Mouse (Mus musculus) cerebellum, adult 18-20 months (tissue): ENCODE measurements around the gene Letmd1.
"Not testable (repeated sequence)": the region's sequence is repeated elsewhere in the genome, so short reads cannot be mapped to it uniquely, and the experiment has no call there.

Experiments used
- DNase-seq, 2 experiments: peaks; one replicate each; pipeline ENCODE4 v3.0.0; 2021

Letmd1 gene

DNA sequence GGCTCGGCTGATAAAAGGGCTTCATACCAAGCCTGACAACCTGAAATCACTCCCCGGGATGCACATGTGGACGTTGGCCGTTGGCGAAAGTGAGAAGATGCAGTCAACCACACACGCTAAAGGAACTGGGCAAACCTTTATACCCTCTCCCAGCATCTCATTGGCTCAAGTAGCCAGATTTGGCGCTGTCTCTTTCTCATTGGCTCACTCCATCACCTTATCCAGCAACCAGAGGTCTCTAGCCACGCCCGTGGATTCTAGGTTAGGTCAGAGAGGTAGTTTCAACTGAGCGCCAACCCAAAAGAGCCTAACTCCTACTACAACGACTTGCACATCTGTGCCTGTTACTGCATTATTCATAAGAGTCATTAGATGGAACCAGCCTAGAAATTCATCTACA lies 16.3 kb upstream of the Letmd1 start:
- no peak for DNase-seq

DNA sequence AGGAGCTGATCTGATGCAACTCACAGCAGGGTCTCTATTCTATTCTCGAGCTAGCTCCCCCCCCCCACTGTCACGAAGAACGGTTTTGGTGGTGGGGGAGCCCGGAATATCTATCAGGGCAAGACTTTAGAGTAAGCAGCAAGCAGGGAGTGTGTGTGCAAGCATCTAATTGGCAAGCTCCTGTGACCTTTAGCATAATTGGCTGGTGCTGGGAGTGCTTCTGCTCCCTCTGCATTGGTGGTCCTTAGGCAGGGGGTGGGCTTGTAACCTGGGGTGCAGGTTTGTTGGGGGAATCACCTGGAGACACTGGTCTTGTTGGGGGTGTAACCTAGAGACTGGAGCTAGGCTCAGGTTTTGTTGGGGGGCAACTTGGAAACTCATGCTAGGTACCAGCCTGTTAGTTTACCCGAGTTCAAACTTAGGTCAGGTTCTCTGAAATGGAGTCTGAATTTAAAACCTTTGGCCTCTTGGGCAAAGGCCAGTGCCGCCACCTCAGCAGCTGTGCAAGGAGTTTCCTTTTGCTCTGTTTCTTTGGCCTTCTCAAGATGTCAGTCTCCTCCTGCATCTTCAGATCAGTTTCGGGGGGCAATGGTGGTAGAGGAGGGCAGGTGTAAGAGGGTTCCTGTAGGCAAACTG lies 12.3 kb upstream of the Letmd1 start:
- no peak for DNase-seq

DNA sequence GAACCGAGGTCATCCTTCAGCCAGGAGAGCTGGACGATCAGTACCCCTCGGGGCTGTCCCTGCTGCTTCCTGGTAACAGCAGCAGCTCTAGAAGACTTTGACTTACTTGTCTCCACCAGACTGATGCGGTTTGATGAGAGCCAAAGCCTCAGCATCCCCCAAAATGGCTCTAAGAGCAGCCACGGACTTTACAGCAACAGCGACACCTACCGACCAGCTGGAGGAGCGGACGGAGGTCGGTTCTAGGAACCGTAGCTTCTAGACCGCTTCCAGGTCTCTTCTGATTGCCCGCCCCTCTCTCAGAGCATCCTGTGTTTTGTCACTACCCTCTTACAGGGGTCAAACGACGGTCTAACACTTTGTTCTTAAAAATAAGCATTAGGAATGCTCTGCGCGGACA lies 11.5 kb upstream of the Letmd1 start:
- peak; percentile 72 to 83 for DNase-seq

DNA sequence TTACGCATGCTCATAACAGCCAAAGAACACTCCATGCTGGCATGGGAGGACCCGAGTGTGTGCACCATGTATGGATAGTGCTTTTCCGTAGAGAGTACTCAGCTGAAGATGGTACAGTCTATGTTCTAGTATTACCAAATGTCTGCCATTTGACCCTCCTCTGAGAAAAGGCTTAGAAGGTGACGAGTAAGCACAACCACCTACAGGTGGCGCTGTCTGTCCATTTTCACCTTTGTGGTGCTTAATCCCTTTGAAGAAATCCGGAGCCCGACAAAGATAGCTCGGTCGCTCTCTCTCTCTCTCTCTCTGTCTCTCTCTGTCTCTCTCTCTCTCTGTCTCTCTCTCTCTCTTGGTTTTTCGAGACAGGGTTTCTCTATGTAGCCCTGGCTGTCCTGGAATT lies 10.8 kb upstream of the Letmd1 start:
- DNase-seq, result peak; percentile 63 to 71

DNA sequence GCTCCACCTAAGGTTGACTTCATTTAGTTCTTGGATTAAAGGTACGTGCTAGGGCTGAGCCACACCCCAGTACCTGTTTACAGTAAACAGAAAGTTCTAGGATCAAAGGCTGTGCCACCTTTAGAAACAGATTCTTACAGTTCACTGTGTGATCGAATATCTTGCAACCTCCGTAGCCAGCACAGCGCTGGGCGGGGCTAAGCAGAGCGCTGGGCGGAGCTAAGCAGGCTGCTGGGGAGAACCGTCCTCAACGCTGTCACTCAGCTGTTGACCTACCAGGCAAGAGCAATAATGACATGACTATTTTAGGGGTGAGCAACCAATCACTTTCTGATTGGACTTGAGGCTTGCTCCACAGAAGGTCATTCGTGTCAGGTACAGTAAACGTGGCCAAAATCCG lies 7.9 kb upstream of the Letmd1 start:
- no peak for DNase-seq

DNA sequence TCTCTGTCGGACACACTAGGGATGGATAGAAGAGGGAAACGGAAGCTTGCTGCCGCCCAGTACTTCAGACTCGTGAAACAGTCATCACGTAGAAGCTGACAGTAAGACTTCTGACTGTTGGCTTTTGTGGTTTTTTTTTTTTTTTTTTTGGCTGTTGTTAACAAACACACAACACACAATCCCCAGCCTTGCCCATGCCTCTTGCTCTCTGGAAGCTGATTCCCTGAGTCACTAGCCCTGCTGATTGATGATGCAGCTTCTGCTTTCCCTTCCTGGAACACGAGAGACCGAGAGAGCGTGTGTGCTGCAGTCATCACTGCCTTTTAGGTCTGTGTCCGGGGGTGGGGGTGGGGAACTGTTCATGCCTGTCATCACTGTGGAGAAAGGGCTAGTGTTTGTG lies 7.2 kb upstream of the Letmd1 start:
- DNase-seq, result no peak

DNA sequence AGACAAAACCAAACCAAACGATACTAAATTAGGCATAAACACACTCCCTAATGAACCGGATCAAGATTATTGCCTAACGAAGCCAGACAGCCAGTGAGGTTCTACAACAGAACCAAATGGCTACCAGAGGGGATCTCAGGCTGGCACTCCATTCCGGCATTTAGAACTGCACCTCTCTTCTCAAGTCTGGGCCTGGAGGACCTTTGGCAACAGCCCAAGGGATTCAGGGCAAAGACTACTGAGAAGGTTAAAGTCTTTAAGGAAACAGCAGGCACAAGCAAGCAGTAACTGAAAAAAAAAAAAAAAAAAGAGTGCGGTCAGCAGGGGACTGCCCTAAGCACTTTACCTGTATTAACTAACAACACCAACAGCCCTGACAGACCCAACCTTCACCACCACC lies 6.7 kb upstream of the Letmd1 start:
- no peak for DNase-seq

DNA sequence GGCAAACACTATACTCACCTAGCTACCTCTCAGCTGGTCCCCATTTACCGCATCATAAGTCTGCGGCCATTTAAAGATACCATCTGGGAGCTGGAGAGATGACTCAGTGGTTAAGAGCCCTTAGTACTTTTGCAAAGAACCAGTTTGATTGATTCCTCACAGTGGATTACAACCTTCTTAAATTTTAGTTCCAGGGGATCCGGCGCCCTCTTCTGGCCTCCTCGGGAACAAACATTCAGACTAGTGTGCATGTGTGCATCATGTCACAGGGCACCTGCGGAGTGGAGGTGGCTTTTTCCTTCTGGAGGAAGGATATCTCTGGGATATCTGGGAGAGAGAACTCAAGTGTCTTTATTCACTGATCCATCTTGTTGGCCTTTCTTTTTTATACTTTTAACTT lies 5.1 kb upstream of the Letmd1 start:
- DNase-seq, result peak; percentile 64 to 70

DNA sequence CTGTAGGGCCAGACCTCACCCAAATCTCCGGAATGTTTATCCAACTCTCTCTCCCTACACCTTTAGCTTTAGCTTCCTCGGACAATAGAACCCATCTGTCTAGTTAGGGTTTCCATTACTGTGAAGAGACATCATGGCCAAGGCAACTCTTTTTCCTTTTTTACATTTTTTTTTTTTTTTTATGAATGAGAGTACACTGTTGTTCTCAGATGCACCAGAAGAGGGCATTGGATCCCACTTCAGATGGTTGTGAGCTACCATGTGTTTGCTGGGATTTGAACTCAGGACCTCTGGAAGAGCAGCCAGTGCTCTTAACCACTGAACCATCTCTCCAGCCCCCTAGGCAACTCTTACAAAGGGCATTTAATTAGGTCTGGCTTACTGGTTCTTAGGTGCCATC lies 3.4 kb upstream of the Letmd1 start:
- no peak for DNase-seq

DNA sequence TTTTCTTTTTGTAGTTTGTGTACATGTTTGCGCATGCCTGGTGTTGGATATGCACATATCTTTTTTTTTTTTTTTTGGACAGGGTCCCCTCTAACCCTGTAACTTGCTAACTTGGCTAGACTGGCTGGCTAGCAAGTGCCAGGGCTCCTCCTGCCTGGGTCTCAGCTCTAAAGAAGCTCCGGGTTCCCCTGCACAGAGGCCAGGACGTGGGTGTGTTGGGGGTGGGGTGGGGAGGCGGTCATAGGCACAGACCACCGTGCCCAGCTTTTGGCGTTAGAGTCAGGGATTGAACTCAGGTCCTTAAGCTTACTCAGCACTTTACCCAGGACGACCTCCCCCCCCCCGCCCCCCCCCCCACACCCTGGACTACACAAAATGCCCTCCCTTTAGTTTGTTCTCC lies 1.1 kb upstream of the Letmd1 start:
- DNase-seq, result no peak

DNA sequence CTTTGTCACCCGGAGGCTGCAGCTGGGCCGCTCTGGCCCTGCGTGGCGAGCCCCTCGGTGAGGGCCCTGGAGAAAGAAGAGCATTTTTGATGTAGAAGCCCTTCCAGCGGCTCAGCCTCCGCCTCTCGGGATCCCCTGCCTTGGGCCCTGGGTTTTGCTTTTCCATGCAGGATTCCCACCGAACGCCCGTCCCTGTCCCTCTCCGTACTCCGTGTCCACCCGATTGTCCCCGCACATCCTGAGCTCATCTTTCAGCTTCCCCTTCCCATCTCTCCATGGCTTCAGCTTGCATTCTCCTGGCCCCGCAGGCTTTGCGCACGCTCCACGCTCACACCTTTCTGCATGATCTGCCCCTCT lies 344 bp downstream of the Letmd1 start:
- no peak for DNase-seq

DNA sequence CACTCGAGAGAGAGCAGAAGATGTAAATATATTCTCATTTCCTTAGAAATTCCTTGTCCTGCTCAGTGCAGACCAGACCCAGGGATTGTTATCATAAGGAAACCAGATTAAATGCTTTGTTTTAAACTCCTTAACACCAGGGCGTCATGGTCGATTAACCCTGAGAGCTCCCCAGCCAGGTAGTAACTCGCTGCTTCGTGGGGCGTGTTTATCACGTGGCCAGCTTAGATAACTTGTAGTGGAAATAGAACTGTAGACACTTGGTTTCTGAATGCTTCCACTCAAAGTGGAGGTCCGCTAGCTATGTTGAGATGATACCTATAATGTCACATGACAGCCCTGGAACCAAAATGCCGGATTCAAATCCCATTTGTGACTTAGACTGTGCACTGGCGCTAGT lies 1.2 kb downstream of the Letmd1 start:
- DNase-seq, result no peak

DNA sequence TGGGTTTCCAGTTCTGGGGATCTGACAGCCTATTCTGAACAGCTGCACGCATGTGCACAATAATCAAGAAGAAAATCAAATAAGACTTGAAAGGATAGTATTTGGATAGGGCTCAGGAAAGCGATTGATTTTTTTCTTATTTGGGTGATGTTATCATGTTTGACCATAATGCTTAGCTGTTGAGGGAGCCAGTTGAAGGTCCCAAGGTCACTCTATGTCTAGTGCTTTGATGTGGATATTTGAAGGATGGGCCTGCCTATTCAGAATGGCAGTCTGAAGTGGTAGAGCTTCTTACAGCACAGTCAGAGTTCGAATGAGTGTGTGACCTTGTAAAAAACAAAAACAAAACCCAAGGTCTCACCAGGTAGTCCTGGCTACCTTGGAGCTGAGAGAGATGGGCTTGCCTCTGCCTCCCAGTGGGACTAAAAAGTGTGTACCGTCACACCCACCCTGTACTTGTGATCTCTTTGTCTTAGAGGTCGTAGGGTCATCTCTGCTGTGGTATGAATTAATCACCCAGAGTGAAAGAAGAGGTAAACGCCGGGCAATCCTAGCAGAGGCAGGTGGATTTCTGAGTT lies 5.2 kb downstream of the Letmd1 start:
- DNase-seq, result no peak

DNA sequence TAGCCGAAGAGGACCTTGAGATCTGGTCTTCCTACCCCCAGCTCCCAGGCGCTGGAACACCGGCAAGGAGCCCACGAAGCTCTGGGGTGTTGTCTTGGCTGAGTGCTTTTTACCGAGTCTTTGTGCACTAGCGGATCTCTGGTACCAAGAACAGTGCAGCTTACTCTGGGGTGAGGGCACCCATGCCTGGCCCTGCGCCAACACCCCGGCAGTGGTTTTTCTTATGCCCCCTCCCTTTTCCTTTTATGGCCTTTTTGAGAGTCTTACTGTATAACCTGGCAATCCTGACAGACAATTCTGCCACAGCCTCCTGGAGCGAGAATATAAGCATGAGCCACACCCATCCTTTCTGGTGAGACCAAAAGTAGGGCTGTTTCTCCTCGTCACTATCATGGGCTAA lies 9.5 kb downstream of the Letmd1 start:
- no peak for DNase-seq

DNA sequence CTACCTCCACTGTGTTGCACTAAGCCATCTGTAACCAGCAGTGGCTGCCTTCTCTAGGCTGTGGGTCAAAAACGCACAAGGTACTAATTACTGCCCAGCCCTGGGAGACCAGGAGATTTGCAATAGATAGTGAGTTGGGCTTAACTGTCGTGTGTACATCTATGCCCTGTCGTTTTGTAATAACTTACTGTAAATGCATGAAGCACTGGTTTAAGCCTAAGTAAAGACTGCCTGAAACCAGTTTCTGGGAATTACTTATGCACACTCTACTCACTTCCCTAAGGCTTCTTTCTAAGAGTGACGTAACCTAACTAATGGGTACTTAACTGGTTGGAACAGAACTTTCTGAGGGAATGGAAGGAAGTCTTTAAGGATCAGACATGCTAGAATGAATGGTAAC lies 10.1 kb downstream of the Letmd1 start:
- no peak for DNase-seq

DNA sequence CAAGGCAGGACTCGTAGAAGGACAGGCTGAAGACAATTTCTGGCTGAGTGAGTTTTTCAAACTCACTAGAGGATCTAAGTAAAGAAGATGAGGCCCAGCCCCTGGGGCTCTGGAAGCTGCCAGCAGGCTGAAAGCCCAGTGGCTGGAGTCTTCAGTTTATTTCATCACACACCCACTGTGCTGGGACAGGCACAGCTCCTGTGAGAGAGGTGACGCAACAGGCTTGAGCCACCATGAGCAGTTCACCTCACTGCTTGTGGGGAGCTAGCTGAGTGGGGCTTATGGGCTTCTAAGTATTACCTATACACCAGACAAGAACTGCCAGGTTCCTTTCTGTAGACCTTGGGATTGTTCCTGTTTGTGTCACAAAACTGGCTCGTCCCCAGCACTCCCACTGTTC lies 16.8 kb downstream of the Letmd1 start:
- DNase-seq, result no peak

DNA sequence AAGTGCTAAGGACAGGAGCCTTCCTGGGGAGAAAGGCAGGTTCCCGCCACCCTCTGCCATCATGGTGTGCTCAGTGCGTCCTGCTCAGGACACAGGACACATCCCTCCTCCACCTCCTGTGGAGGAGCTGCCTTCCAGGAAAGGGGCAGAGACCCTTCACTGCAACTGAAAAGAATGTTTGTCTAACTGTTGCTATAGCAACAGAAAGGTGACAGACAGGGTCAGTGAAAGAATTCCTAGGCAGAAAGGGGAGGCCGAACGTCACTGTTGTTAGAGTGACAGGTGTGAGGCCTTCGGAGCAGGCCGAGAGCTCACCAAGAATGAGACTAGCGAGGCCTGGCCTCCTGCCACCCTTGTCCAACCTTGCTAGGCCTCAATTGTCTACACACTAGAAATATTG lies 17.6 kb downstream of the Letmd1 start:
- no peak for DNase-seq

DNA sequence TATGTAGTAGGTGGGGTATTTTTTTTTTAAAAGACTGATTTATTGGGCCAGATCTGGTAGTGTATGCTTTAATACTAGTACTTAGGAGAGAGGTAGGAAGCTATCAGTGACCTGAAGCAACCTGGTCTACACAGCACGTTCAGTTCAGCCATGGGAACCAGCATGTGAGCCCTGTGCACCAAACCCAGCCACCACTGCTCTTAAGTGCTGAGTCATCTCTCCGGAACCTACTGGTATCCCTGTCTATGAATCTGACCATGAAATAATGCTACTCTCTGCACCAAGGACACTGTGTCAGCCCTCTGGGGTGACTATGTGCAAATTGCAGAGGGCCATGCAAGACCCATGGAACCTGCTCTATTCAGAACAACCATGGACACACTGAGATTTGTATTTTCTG lies 18.2 kb downstream of the Letmd1 start:
- no peak for DNase-seq

DNA sequence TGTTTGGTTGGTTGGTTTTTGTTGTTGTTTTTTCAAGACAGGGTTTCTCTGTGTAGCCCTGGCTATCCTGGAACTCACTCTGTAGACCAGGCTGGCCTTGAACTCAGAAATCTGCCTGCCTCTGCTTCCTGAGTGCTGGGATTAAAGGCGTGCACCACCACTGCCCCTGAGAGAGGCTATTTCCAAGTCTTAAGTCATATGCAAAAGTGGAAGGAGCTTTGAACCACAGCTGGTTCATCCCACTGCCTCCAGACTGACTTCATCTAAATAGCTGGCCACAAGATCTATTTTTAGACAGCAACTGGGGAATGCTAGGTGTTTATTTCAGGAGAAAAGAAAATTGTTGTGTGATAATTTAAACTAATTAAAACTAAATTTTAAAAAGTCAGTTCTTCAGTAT lies 19.5 kb downstream of the Letmd1 start:
- DNase-seq, result not testable (repeated sequence)

DNA sequence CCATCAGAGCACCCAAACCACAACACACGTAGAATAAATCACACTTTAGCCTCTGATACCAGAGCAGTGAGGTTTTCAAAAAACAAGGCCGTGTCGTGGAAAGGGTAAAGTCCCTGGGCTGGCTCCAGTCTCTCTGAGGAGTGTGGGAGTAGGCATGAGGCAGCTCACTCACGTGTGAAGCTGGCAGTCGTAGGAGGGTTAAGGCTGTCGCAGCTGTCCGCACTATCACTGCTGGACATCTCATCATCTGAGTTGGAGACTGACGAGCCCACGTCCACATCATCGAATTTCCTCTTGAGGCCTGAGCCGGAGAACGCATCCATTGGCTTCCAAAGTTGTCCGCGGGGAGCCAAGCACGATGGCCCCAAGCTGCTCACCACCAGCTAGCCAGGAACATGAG lies 20.4 kb downstream of the Letmd1 start:
- no peak for DNase-seq

DNA sequence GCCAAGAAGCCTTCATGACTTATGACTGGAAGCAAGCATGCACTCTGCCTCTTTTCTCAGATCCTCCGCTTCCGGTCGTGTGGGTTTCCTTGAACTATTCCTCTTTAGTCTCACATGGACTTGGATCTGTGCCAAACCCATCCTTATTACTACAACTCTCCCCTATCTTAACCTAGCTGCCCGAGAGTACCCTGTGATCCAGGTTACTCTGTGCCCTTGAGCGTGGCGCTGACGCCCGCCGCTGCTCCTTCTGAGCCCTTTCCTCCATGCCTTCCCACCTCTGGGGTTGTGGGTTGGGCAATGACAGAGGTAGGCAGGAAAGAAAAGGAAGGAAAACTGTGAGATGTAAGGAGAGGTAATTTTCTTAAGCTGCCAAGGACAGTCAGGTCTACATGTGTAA lies 23.1 kb downstream of the Letmd1 start:
- no peak for DNase-seq

DNA sequence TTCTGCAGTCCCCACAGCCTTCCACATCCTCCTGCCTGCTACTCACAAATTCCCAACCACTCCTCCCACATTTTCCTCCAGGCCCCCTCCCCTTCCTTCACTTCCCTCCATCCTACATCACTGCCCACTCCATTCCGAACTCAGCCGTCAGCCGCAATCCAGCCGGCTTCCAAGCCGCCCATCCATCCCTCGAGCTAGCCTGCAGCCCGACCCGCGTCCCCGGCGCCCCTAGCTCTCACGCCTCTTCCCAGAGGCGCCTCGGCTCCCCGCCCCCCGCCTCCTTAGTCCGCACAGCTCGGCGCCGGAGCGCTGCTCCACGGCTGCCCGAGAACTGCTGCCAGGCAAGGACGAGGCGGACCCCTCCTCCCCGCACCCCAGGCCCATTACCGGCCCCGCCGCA lies 25.8 kb downstream of the Letmd1 start:
- DNase-seq, result peak in 1 of 2 experiments; percentile 42

DNA sequence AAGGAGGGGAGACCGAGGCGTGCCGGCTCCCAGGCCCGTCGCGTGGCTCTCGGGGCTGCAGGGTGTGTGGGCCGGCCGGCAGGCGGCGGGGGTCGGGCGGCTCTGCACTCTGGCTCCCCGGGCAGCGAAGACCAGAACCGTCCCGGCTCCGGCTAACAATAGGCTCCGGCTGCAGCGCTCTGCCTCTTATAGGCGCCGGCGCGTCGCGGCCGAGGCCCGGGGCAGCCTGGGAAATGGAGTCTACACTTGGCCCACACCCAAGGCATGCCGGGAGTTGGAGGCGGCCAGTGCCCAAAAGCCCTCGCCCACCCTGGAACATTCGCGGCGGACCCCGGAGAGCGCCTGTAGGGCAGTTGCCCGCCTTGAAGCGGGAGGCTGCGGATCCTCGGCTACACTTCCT lies 26.3 kb downstream of the Letmd1 start, which contains the start of gene Csrnp2:
TSS of gene Csrnp2 (minus strand) at position 387 of the 400 bp plus-strand sequence.
- peak; percentile 93 to 96 for DNase-seq

DNA sequence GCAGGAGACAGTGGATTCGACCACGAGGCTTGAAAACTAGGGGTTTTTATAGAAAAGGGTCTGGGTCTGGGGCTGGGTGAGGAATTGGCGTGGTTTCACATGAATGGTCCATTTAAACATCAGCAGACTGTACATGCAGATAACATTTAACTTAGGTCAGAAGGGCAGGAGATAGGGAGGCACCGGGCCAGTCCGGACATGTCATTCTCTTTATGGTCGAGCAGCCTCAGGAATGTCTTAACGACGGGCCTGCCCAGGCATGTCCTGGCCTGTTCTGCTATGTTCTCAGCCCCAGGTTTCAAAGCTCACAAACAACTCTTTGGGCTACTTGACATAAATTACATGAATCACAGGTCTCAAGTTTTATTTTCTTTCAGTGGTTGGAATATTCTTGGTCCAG lies 30.7 kb downstream of the Letmd1 start:
- DNase-seq, result not testable (repeated sequence)

DNA sequence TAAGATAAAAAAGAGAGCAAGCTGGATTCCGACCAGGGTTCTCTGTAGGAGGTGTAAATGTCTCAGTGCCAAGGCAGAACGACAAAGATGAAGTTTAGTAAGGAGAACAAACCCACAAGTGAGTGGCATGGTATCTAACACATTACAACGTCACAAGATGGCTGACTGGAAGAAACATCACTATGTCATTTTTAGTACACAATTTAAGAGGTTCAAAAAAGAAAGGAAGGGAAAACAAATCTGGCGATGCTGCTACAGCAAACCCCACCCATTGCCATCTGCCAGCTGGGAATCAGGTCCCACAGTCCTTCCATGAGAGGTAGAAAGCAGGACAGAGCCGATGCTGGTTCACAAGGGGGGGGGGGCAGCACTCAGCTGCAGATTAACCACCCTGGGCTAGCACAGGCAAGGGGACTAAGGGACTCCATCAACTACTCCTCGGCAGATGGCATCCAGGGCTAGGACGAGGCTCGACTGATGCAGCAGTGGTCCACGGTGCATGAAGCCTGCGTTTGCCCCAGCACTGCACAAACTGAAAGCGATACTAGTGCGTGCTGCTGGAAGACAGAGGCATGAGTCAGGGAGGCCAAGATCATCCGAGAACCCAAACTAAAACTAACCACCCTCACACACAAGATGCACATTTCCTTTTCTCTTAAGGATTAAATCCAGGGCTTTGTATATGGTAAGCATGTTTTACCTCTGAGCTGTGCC lies 39.8 kb downstream of the Letmd1 start:
- DNase-seq, result no peak
